9 mouse cellular contexts compared by ENCODE assay signal in genomic region chr13:56279439-56279838, GRCm38 (mm10). TPM values are rescaled to one million over a fixed set of nuclear protein-coding genes. Genes with fewer than 3 reads are reported as not detected.
A peak's percentile ranks its signal among the peaks of the same experiment; 100 is the strongest.
DNase-seq lines count a peak whose midpoint lies in the region; TF ChIP-seq lines count a peak whose summit lies in the region.
"Had no signal": no experiment of that assay in that cellular context is flagged by ENCODE, and none has a peak within 500 bp of the region (broad histone marks: within the 10 kb centered on the region; RNA-seq: fewer than 3 reads in every experiment).

No protein-coding gene starts in this region.

- H3K4me1 ChIP-seq in CH12.LX (ENCODE audit: control insufficient read depth in 1 of 2, insufficient read depth in 2 of 2): no peaks in the 10 kb centered on the region; a peak in 1 of 4 replicates
- no peaks in the 10 kb centered on the region for H3K4me1 ChIP-seq in lung, adult 2 months (ENCODE audit: control insufficient read depth, insufficient read depth, low read length)
- H3K4me1 ChIP-seq: heart, embryonic 13.5 days had no signal

- no peaks in the 10 kb centered on the region for H3K36me3 ChIP-seq in CH12.LX (replicated peaks in 1 of 2; ENCODE audit: control insufficient read depth in 1 of 2, insufficient read depth in 1 of 2, low read length in 1 of 2)
- H3K36me3 ChIP-seq: heart, embryonic 13.5 days had no signal

- H3K4me3 ChIP-seq in CH12.LX (replicated peaks in 1 of 3; ENCODE audit: low read depth in 2 of 3, low read length in 2 of 3, poor library complexity in 1 of 3): no peak overlapping the region
- no peak overlapping the region for H3K4me3 ChIP-seq in lung, adult 2 months (replicated peaks; ENCODE audit: extremely low read depth, low read depth, low read length)
- H3K4me3 ChIP-seq: heart, embryonic 13.5 days had no signal

- H3K27ac ChIP-seq in CH12.LX (ENCODE audit: insufficient read depth, low read depth): no peak overlapping the region
- H3K27ac ChIP-seq: heart, embryonic 13.5 days had no signal

- no peak overlapping the region for H3K4me2 ChIP-seq in CH12.LX (ENCODE audit: insufficient read depth, low read depth, poor library complexity, severe bottlenecking)
- H3K4me2 ChIP-seq: heart, embryonic 13.5 days had no signal

- no peaks in the 10 kb centered on the region for H3K79me2 ChIP-seq in CH12.LX (replicated peaks; ENCODE audit: control insufficient read depth, extremely low read depth, insufficient read depth, poor library complexity, severe bottlenecking)

- peaks cover 38% of the 10 kb centered on the region for H3K27me3 ChIP-seq in CH12.LX (replicated peaks)

- in situ Hi-C loops in CH12.LX (cut with MboI; ENCODE audit: low pct_ligation_motif_present, low pct_unique_long_range_greater_than_20kb, low sequenced_read_pairs): loop anchor here (25.0 kb wide), 1 partner anchor 408 kb away; no protein-coding TSS in a partner anchor

- TF ChIP-seq CTCF in CH12.LX (conservative IDR thresholded peaks at IDR 0.05 in 1 of 2, IDR thresholded peaks at IDR 0.05 in 1 of 2; ENCODE audit: low read depth in 2 of 2, low read length in 2 of 2): peak; percentile 77 to 96
- peak; percentile 78 for TF ChIP-seq CTCF in lung, adult 2 months (IDR thresholded peaks at IDR 0.05; ENCODE audit: insufficient read depth, low read length)

- TF ChIP-seq EP300 in CH12.LX (IDR thresholded peaks at IDR 0.05; ENCODE audit: low read length): no peak

- dilution Hi-C loops in CH12.LX (cut with MboI; ENCODE audit: extremely low pct_ligation_motif_present, extremely low pct_unique_long_range_greater_than_20kb, low sequenced_read_pairs): no loop called here

- WGBS in large intestine, adult 2 months: 12% methylated on average over 8 of the region's 8 CpGs
- 17% methylated on average over 8 of the region's 8 CpGs for WGBS in lung, adult 2 months

- TF ChIP-seq RAD21 in CH12.LX (IDR thresholded peaks at IDR 0.05; ENCODE audit: low read depth, low read length): peak; percentile 95

- H3K9ac ChIP-seq in CH12.LX (ENCODE audit: insufficient read depth, low read depth): no peak overlapping the region
- H3K9ac ChIP-seq: heart, embryonic 13.5 days had no signal

- intact Hi-C loops in heart, postnatal 25 days (cut with DNase I): loop anchor here (1.0 kb wide), 1 partner anchor 150 kb away; no protein-coding TSS in a partner anchor

- peaks cover 2% of the 10 kb centered on the region for H3K9me3 ChIP-seq in CH12.LX (replicated peaks; ENCODE audit: low read length)
- H3K9me3 ChIP-seq: heart, embryonic 13.5 days had no signal

- peak; percentile 79 for DNase-seq in CH12.LX (ENCODE audit: extremely low read depth)
- DNase-seq in brain, embryonic 18.5 days (ENCODE audit: low read depth, low spot score): peak; percentile 60
- peak; percentile 27 for DNase-seq in fibroblast of lung, adult 2 months (ENCODE audit: low read depth)
- DNase-seq in heart, postnatal 25 days (ENCODE audit: low spot score): peak; percentile 28
- peak; percentile 29 for DNase-seq in large intestine, adult 2 months (ENCODE audit: low read depth, low spot score)
- DNase-seq in lung, adult 2 months: peak; percentile 70
- peak; percentile 87 for DNase-seq in ovary, postnatal 14 days (ENCODE audit: low spot score)
- DNase-seq in thymus, postnatal 14 days: peak; percentile 62

- TF ChIP-seq POLR2A in CH12.LX (IDR thresholded peaks at IDR 0.05; ENCODE audit: low read depth, low read length): no peak
- TF ChIP-seq POLR2A in lung, adult 2 months (IDR thresholded peaks at IDR 0.05; ENCODE audit: borderline replicate concordance, extremely low read depth, low read depth, low read length): no peak

TF ChIP-seq in CH12.LX, 34 proteins besides CTCF, POLR2A, EP300 and RAD21:
- TF ChIP-seq GABPA (IDR thresholded peaks at IDR 0.05; ENCODE audit: insufficient replicate concordance, low read depth, low read length) (no peak), ZC3H11A (IDR thresholded peaks at IDR 0.05; ENCODE audit: low read depth, low read length) (peak; percentile 65), CHD1 (IDR thresholded peaks at IDR 0.05; ENCODE audit: low read depth, low read length) (no peak), SMC3 (IDR thresholded peaks at IDR 0.05; ENCODE audit: low read depth, low read length) (peak; percentile 94), JUND (conservative IDR thresholded peaks at IDR 0.05; ENCODE audit: low read depth, low read length) (no peak), MYC (IDR thresholded peaks at IDR 0.05; ENCODE audit: low read depth, low read length) (no peak), ELF1 (IDR thresholded peaks at IDR 0.05; ENCODE audit: low read depth, low read length) (no peak), NELFE (IDR thresholded peaks at IDR 0.05; ENCODE audit: low read depth, low read length) (peak; percentile 37; the same call in 1 of the 2 replicates), IRF4 (IDR thresholded peaks at IDR 0.05; ENCODE audit: low read depth, low read length) (no peak), TCF12 (IDR thresholded peaks at IDR 0.05; ENCODE audit: low read depth, low read length) (no peak), USF1 (IDR thresholded peaks at IDR 0.05; ENCODE audit: low read depth, low read length) (no peak), ZNF384 (IDR thresholded peaks at IDR 0.05; ENCODE audit: low read depth, low read length) (no peak), MEF2A (IDR thresholded peaks at IDR 0.05; ENCODE audit: borderline replicate concordance, low read depth, low read length) (no peak), UBTF (IDR thresholded peaks at IDR 0.05; ENCODE audit: low read depth, low read length) (no peak)
TF ChIP-seq in CH12.LX: peak in this region for 3.

RNA-seq across cellular contexts. Expression of gene Cxcl14, which starts 16.9 kb away (rescaled TPM):
- not detected in 2 replicates for total RNA-seq in CH12.LX (2012; rRNA removed)
- not detected in 2 replicates for total RNA-seq in CH12.LX (2014; rRNA removed)
- not detected in 2 replicates for polyA plus RNA-seq in CH12.LX (2012; ENCODE audit: insufficient read length, low read depth)
- total RNA-seq in heart, postnatal 25 days (2021): 1 to 10 TPM; 1.7 to 1.8 TPM
- 29.8 and 35.6 TPM in 2 replicates for polyA plus RNA-seq in large intestine, adult 2 months (2012; rRNA removed)
- 285 and 286 TPM in 2 replicates for polyA plus RNA-seq in lung, adult 2 months (2012; rRNA removed)

RNA-seq across cellular contexts. Expression of gene Neurog1, which starts 27.5 kb away (rescaled TPM):
- total RNA-seq in CH12.LX (2012; rRNA removed) (not detected in 2 replicates), CH12.LX (2014; rRNA removed) (not detected in 2 replicates)
- polyA plus RNA-seq in CH12.LX (2012; ENCODE audit: insufficient read length, low read depth): not detected in 2 replicates
- total RNA-seq in heart, postnatal 25 days (2021): not detected
- polyA plus RNA-seq in large intestine, adult 2 months (2012; rRNA removed): not detected in 2 replicates
- not detected in 2 replicates for polyA plus RNA-seq in lung, adult 2 months (2012; rRNA removed)
- polyA plus RNA-seq: heart, embryonic 13.5 days had no signal

Comparison
In these comparisons a context has a peak if more than half of its experiments do, and no peak if none do; other contexts are left out.
1. DNase-seq: peak in every context shown above with its lines; median percentile 87 in ovary, postnatal 14 days; 79 in CH12.LX; 70 in lung, adult 2 months; 62 in thymus, postnatal 14 days; 60 in brain, embryonic 18.5 days; 29 in large intestine, adult 2 months; 28 in heart, postnatal 25 days; 27 in fibroblast of lung, adult 2 months.
2. RNA of gene Cxcl14, which starts 16.9 kb away (polyA plus RNA-seq): 285 to 286 TPM in lung, adult 2 months and 29.8 to 35.6 TPM in large intestine, adult 2 months; not detected in CH12.LX; every median in the first group is over 10 times any median in the second.